In genomic region chr2:3323132-3323531, GRCm38 (mm10) we compare ENCODE assay signal across 20 mouse cellular contexts. TPM values are rescaled to one million over a fixed set of nuclear protein-coding genes. Genes with fewer than 3 reads are reported as not detected.
"Had no signal": no experiment of that assay in that cellular context is flagged by ENCODE, and none has a peak within 500 bp of the region (broad histone marks: within the 10 kb centered on the region; RNA-seq: fewer than 3 reads in every experiment).

No protein-coding gene starts in this region.

- H3K27me3 ChIP-seq: liver, embryonic 13.5 days; midbrain, embryonic 12.5 days; midbrain, embryonic 15.5 days; neural tube, embryonic 13.5 days had no signal

- H3K4me3 ChIP-seq: layer of hippocampus, adult 2 months; left cerebral cortex, adult 2 months; liver, embryonic 13.5 days; midbrain, embryonic 12.5 days; midbrain, embryonic 15.5 days; neural tube, embryonic 13.5 days had no signal

- ATAC-seq: intestine, postnatal 0 days; midbrain, embryonic 15.5 days had no signal

- H3K9me3 ChIP-seq: liver, embryonic 13.5 days; midbrain, embryonic 12.5 days; midbrain, embryonic 15.5 days; neural tube, embryonic 13.5 days had no signal

- H3K4me1 ChIP-seq: liver, embryonic 13.5 days; midbrain, embryonic 12.5 days; midbrain, embryonic 15.5 days; neural tube, embryonic 13.5 days had no signal

- H3K4me2 ChIP-seq: liver, embryonic 13.5 days; lung, embryonic 14.5 days; midbrain, embryonic 12.5 days; midbrain, embryonic 15.5 days; neural tube, embryonic 13.5 days had no signal

- H3K27ac ChIP-seq: kidney, postnatal 0 days; layer of hippocampus, adult 2 months; left cerebral cortex, adult 2 months; liver, embryonic 13.5 days; macrophage; midbrain, embryonic 12.5 days; midbrain, embryonic 15.5 days; neural tube, embryonic 13.5 days; stomach, postnatal 0 days had no signal

- H3K9ac ChIP-seq: liver, embryonic 13.5 days; lung, embryonic 14.5 days; midbrain, embryonic 12.5 days; midbrain, embryonic 15.5 days; neural tube, embryonic 13.5 days had no signal

- DNase-seq: kidney, adult 2 months; kidney, postnatal 25 days; layer of hippocampus, adult 9-11 months; liver, embryonic 13.5 days; lung, embryonic 14.5 days; retina, postnatal 1 day; thymus, adult 2 months; thymus, postnatal 14 days had no signal

RNA-seq across cellular contexts. Expression of gene Acbd7, which starts 12.8 kb away (rescaled TPM):
- polyA plus RNA-seq: kidney, adult 2 months; large intestine, adult 2 months; limb, embryonic 11.5 days; liver, adult 2 months; macrophage; midbrain, embryonic 12.5 days; thymus, adult 2 months had no signal
